In the genomic region with DNA sequence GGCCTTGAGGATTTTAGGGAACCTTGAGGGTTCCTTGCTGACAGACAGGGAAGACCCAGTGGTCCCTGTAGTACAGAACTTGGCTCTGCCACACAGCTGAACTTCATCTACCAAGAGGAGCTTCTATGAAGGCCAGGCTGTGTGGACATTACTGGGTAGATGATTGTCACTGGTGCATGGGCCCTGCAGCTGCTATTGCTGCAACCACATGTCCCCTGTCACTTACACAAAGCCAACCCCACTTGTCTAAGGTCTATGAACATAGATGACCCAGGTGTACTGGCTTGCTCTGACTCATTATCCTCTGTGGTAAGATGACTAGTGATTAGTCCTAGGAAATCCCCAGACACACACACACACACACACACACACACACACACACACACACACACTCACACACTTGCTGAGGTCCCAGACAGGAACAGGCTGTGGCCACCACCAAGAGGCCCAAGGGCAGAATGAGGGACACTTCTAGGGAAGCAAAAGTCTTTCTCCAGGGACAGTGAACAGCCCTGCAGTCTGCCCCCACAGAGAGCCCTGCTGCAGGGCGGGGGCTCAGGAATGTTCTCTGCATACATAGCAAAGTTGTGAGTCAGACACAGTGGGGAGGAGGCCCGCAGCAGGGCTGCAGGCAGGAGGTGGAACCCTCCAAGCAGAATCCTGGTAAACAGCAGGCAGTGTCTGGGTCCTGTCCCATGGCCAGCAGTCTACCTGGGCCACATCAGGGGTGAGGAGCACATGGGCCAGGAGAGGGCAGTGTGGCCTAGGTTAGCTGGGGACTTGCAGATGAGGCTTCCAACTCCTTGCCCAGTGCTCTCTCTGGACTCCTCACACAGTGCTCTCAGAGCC, we compare ENCODE assay signal across 8 mouse cellular contexts. TPM values are rescaled to one million over a fixed set of nuclear protein-coding genes. Genes with fewer than 3 reads are reported as not detected.
DNase-seq lines count a peak whose midpoint lies in the region; ATAC-seq and TF ChIP-seq lines count a peak whose summit lies in the region.

No protein-coding gene starts in this region.

- H3K27ac ChIP-seq in layer of hippocampus, adult 2 months, result no peak overlapping the region
- peak overlapping the region; percentile 70 for H3K27ac ChIP-seq in embryonic fibroblast, embryonic 13.5 days (ENCODE audit: insufficient read depth, low read length)
- peak overlapping the region; percentile 58 for H3K27ac ChIP-seq in limb, embryonic 14.5 days (replicated peaks; ENCODE audit: low read depth, low read length)

- H3K9ac ChIP-seq in limb, embryonic 14.5 days (ENCODE audit: low read depth, low read length, severe bottlenecking), result peak overlapping the region; percentile 14; the same call in 1 of the 2 replicates

- H3K27me3 ChIP-seq in limb, embryonic 14.5 days (ENCODE audit: control insufficient read depth, insufficient read depth, low read length), result no peaks in the 10 kb centered on the region

- no peaks in the 10 kb centered on the region for H3K36me3 ChIP-seq in limb, embryonic 14.5 days (ENCODE audit: control insufficient read depth, insufficient read depth, low read length)

- H3K4me3 ChIP-seq in layer of hippocampus, adult 2 months, result no peak overlapping the region
- H3K4me3 ChIP-seq in embryonic fibroblast, embryonic 13.5 days (ENCODE audit: insufficient read depth, low read length), result no peak overlapping the region
- H3K4me3 ChIP-seq in limb, embryonic 14.5 days (replicated peaks; ENCODE audit: low read length), result no peak overlapping the region

- H3K4me1 ChIP-seq in embryonic fibroblast, embryonic 13.5 days (ENCODE audit: control insufficient read depth, insufficient read depth, low read length), result peaks cover 12% of the 10 kb centered on the region
- H3K4me1 ChIP-seq in limb, embryonic 14.5 days (ENCODE audit: control insufficient read depth, insufficient read depth, low read length), result peaks cover 12% of the 10 kb centered on the region

- TF ChIP-seq POLR2A in embryonic fibroblast, embryonic 13.5 days (IDR thresholded peaks at IDR 0.05; ENCODE audit: low read depth, low read length), result 0 out of 2 replicates have a peak, but pooled peaks have one; percentile 15
- TF ChIP-seq POLR2A in limb, embryonic 14.5 days (IDR thresholded peaks at IDR 0.05; ENCODE audit: borderline replicate concordance, extremely low read depth, insufficient read depth, insufficient read length), result no peak

- ATAC-seq in hematopoietic stem cell, adult 5-6 weeks (replicated peaks in 1 of 2; ENCODE audit: insufficient read depth in 1 of 2, low FRiP score in 2 of 2, low TSS enrichment in 1 of 2, low read depth in 1 of 2, poor library complexity in 2 of 2, severe bottlenecking in 2 of 2), result peak; percentile 23 to 35; a peak in 3 of 4 replicates
- ATAC-seq in limb, embryonic 14.5 days (ENCODE audit: low FRiP score, low read depth), result peak; percentile 81

- DNase-seq in layer of hippocampus, adult 2 months (ENCODE audit: low spot score in 2 of 2), result peak; percentile 13 to 41
- no peak for DNase-seq in layer of hippocampus, adult 9-11 months
- DNase-seq in ZHBTc4 (ENCODE audit: low read depth, low spot score), result peak; percentile 45
- DNase-seq in limb, embryonic 14.5 days (ENCODE audit: low spot score), result peak; percentile 73
- peak; percentile 61 for DNase-seq in right cerebral cortex, postnatal 25 days
- no peak for DNase-seq in B cell, adult 2 months

- 0 out of 2 replicates have a peak, but pooled peaks cover 3% of the 10 kb centered on the region for H3K9me3 ChIP-seq in limb, embryonic 14.5 days (ENCODE audit: control insufficient read depth, low read length)

- peak; percentile 44 for TF ChIP-seq CTCF in layer of hippocampus, adult 2 months (conservative IDR thresholded peaks at IDR 0.05)
- TF ChIP-seq CTCF in embryonic fibroblast, embryonic 13.5 days (IDR thresholded peaks at IDR 0.05; ENCODE audit: borderline replicate concordance, insufficient read depth, low read length), result peak; percentile 73

- H3K4me2 ChIP-seq in limb, embryonic 14.5 days (replicated peaks; ENCODE audit: low read depth, low read length, severe bottlenecking), result no peak overlapping the region

- WGBS in limb, embryonic 14.5 days, result 8% methylated on average over 2 of the region's 2 CpGs

RNA-seq across cellular contexts. Expression of gene 1810010D01Rik, which starts 14.1 kb away (rescaled TPM):
- total RNA-seq in layer of hippocampus, adult 2 months (2021), result 1 to 10 TPM in 1 of 2 experiments, under 1 TPM in 1; 0.42 to 1.6 TPM
- polyA plus RNA-seq in embryonic fibroblast, embryonic 13.5 days (2011; ENCODE audit: insufficient read length, low read depth, missing spikeins), result not detected in 2 replicates
- not detected in 2 replicates for total RNA-seq in hematopoietic stem cell, adult 5-6 weeks (2017)
- 2.8 and 3.7 TPM in 2 replicates for polyA plus RNA-seq in limb, embryonic 14.5 days (2012; rRNA removed)
- 0.33 and 0.61 TPM in 2 replicates for polyA plus RNA-seq in limb, embryonic 14.5 days (2014; fragmentation: Nextera tagmentation; extraction: Ambion mirVana)

Comparison
In these comparisons a context has a peak if more than half of its experiments do, and no peak if none do; other contexts are left out.
1. DNase-seq: peak in layer of hippocampus, adult 2 months (2 of 2), ZHBTc4 (single experiment), limb, embryonic 14.5 days (single experiment) and right cerebral cortex, postnatal 25 days (single experiment); none in layer of hippocampus, adult 9-11 months (single experiment) and B cell, adult 2 months (0 of 2).